Mouse (Mus musculus): ENCODE data around the gene Adgrg5.

The Adgrg5 gene

DNA sequence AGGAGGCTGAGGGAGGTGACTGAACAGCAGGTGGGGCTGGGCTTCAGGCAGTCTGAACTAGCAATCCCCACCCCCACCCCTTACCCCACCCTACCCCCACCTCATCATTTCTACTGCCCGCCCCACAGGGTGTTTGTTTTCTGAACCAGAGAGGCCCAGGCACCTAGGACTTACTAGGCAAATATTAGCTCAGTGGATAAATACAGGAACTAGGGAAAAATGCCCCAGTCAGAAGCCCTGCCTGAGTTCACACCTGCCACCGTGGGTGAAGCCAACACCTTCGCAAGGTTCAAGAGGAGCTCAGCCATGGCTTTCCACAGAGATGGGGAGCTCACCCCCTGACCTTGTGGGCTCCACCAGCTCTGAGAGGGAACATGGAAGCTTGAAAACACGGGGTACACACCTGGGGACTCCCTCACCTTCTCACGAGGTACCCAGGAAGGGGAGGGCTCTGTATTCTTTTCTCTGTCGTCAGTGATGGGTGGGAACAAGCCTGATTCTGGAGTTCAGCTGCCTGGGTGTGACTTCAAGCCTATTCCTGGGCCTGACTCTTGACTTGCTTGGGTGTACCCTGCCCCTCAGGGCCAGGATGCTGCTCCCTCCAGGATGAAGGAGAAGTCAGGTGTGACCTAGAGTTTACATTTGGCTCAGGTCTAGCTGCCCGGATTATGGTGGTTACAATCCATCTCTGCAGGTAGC lies 51.1 kb downstream of the Adgrg5 start, which contains the start of gene Adgrg1:
Adgrg1 (plus strand) TSS at position 285 of the 699 bp plus-strand sequence.
- CTCF ChIA-PET, result interaction anchor here in 3 of 4 experiments (0.5 to 2.2 kb wide), 8 partner anchors 9 to 67 kb away, joined by 3 to 7 read pairs (median 5); partner anchors contain the start of gene Adgrg3 (in 1 of the 3)
- POLR2A ChIA-PET, result interaction anchor here (0.7 to 4.5 kb wide), 8 partner anchors 8 to 167 kb away, joined by 3 to 24 read pairs (median 3); partner anchors contain the start of gene Adgrg5 (in 1 of the 4)

GRCm38 (mm10) chr8:94976651-94977417 lies 53.3 kb downstream of the Adgrg5 start:
- ChIA-PET POLR2A (interaction anchor here (0.5 to 4.5 kb wide), 20 partner anchors 8 to 117 kb away, joined by 3 to 24 read pairs (median 4); partner anchors contain the start of gene Katnb1 (in 1 of the 4)), CTCF (interaction anchor here (0.5 to 3.8 kb wide), 16 partner anchors 8 to 278 kb away, joined by 3 to 21 read pairs (median 4); no protein-coding TSS in a partner anchor)

- POLR2A ChIA-PET, result interaction anchor here in 3 of 4 experiments (0.6 to 4.5 kb wide), 9 partner anchors 8 to 29 kb away, joined by 4 to 24 read pairs (median 7); no protein-coding TSS in a partner anchor
- CTCF ChIA-PET, result interaction anchor here in 3 of 4 experiments (0.6 to 3.8 kb wide), 9 partner anchors 9 to 274 kb away, joined by 3 to 21 read pairs (median 4); no protein-coding TSS in a partner anchor
These were observed 54.6 kb downstream of the Adgrg5 start for GRCm38 (mm10) chr8:94978131-94978530.

GRCm38 (mm10) chr8:94978593-94979319 lies 55.3 kb downstream of the Adgrg5 start:
- CTCF ChIA-PET, result interaction anchor here in 3 of 4 experiments (0.9 to 3.8 kb wide), 5 partner anchors 10 to 29 kb away, joined by 3 to 21 read pairs (median 4); no protein-coding TSS in a partner anchor
- POLR2A ChIA-PET, result interaction anchor here in 2 of 4 experiments (2.1 to 4.5 kb wide), 3 partner anchors 10 to 22 kb away, joined by 5 to 24 read pairs (median 7); no protein-coding TSS in a partner anchor

DNA sequence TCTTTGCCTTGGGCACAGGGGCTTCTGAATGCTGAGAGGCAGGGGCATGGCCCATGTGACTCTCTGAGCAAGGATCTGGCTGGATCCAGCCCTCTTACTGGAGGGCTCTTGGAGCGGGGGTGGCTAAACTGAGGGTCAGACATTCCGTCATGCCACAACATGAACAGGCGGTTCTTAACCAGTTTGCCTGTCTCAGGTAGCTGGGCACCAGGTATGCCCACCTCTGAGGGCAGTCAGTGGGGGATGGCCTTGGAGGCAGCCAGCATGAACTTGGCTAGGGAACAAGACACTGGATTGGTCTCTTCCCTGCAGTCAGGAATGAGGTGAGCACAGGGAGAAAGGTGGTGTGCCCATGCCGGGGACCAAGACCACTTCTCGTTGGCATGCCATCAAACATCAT lies 56.7 kb downstream of the Adgrg5 start:
- ChIA-PET POLR2A (no interaction called here), CTCF (interaction anchor here in 2 of 4 experiments (0.5 to 0.7 kb wide), 3 partner anchors 20 to 488 kb away, joined by 3 to 7 read pairs (median 3); no protein-coding TSS in a partner anchor)

GRCm38 (mm10) chr8:94980976-94981375 lies 57.5 kb downstream of the Adgrg5 start:
- CTCF ChIA-PET, result interaction anchor here (0.5 to 1.9 kb wide), 7 partner anchors 19 to 489 kb away, joined by 3 to 8 read pairs (median 4); no protein-coding TSS in a partner anchor
- POLR2A ChIA-PET, result interaction anchor here in 1 of 4 experiments (0.9 kb wide), 1 partner anchor 20 kb away, joined by 3 read pairs; no protein-coding TSS in a partner anchor

DNA sequence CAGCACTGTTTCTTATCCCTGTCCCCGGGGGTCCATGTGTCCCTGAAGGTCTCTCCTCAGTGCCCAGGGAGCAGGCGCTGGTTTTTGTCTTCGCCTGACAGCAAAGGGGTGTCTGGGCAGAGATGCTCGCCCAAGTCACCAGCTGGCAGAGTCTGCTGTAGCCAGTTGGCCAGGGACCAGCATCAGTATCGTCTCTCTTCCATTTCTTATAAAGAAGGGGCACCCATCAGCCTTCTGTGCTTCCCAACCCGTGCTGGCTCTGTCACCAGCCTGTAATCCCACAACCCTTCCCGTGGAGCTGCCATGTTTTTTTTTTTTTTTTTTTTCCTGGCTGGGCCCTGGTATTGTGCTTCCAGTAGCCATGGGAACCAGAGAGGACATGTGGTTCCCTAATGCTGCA lies 58.4 kb downstream of the Adgrg5 start:
- CTCF ChIA-PET, result interaction anchor here in 3 of 4 experiments (0.9 to 1.9 kb wide), 4 partner anchors 19 to 32 kb away, joined by 3 to 8 read pairs (median 4); no protein-coding TSS in a partner anchor

GRCm38 (mm10) chr8:94983146-94983545 lies 59.7 kb downstream of the Adgrg5 start:
- ChIA-PET CTCF (interaction anchor here in 2 of 4 experiments (0.6 to 1.0 kb wide), 3 partner anchors 28 to 33 kb away, joined by 3 to 4 read pairs (median 3); no protein-coding TSS in a partner anchor), POLR2A (interaction anchor here in 1 of 4 experiments (0.7 to 0.8 kb wide), 2 partner anchors 9 to 16 kb away, joined by 4 to 6 read pairs; partner anchors contain the start of gene Adgrg1)

More for the DNA sequence above, 58.4 kb downstream of the Adgrg5 start:
- POLR2A ChIA-PET, result interaction anchor here in 1 of 4 experiments (0.9 kb wide), 1 partner anchor 19 kb away, joined by 3 read pairs; no protein-coding TSS in a partner anchor

- POLR2A ChIA-PET, result interaction anchor here in 3 of 4 experiments (0.7 to 1.3 kb wide), 4 partner anchors 9 to 14 kb away, joined by 3 to 4 read pairs (median 4); partner anchors contain the start of gene Adgrg1 (in 1 of the 3)
These were observed 60.5 kb downstream of the Adgrg5 start for GRCm38 (mm10) chr8:94983881-94984516.

GRCm38 (mm10) chr8:94985023-94985422 lies 61.5 kb downstream of the Adgrg5 start:
- POLR2A ChIA-PET, result interaction anchor here in 2 of 4 experiments (1.3 to 1.8 kb wide), 2 partner anchors 8 to 13 kb away, joined by 4 to 7 read pairs; no protein-coding TSS in a partner anchor
- CTCF ChIA-PET, result interaction anchor here in 2 of 4 experiments (0.6 to 3.4 kb wide), 5 partner anchors 17 to 250 kb away, joined by 3 to 10 read pairs (median 4); no protein-coding TSS in a partner anchor

More at GRCm38 (mm10) chr8:94983881-94984516, 60.5 kb downstream of the Adgrg5 start:
- CTCF ChIA-PET, result interaction anchor here in 3 of 4 experiments (0.5 to 3.4 kb wide), 5 partner anchors 9 to 1139 kb away, joined by 3 to 10 read pairs (median 4); partner anchors contain the start of gene Adgrg1 (in 1 of the 3)

DNA sequence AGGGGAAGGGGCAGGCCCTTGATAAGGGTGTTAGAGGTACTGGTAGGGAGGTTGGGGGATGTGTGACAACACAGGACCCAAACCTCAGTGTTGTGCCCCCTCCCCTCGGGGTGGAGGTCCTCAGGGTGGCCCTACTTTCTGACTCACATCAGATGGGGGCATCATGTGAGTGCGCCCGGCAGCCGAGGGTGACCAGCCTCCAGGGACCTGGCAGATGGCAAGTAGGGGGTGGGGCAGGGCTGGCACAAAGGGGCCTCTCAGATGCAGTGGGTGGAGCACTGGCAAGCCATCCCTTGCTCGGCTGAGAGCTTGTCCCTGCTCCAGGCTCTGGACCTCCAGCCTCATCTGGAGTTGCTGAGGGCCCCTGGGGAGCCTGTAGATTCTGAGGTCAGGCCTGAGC lies 63.2 kb downstream of the Adgrg5 start:
- ChIA-PET CTCF (interaction anchor here in 3 of 4 experiments (0.7 to 3.4 kb wide), 3 partner anchors 9 to 37 kb away, joined by 3 to 10 read pairs (median 4); no protein-coding TSS in a partner anchor), POLR2A (interaction anchor here in 2 of 4 experiments (1.0 to 1.8 kb wide), 4 partner anchors 10 to 35 kb away, joined by 3 to 7 read pairs (median 4); no protein-coding TSS in a partner anchor)

GRCm38 (mm10) chr8:94987553-94987952 lies 64.1 kb downstream of the Adgrg5 start:
- ChIA-PET CTCF (interaction anchor here in 2 of 4 experiments (0.6 to 1.2 kb wide), 3 partner anchors 10 to 435 kb away, joined by 3 to 4 read pairs (median 3); no protein-coding TSS in a partner anchor), POLR2A (interaction anchor here in 2 of 4 experiments (0.6 to 1.0 kb wide), 2 partner anchors 13 to 33 kb away, joined by 3 to 7 read pairs; no protein-coding TSS in a partner anchor)

DNA sequence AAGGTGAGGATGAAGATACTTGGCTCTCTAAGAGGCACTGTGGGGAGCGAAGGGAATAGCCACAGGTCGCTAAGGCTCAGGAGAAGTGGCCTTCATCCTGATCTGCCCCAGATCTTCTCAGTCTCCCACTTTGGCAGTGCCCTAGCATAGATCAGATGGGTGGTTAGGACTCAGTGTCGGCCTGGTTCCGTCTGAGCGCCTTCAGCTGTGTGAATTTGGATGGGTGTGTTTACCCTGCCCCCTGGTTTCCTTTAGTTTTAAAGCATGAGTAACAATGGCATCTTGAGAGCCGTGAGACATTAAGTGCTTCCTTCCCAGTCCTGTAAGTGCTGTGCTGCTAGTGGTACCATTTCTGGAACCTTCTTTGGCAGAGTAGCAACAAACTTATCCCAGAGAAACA lies 65.1 kb downstream of the Adgrg5 start:
- CTCF ChIA-PET, result no interaction called here

DNA sequence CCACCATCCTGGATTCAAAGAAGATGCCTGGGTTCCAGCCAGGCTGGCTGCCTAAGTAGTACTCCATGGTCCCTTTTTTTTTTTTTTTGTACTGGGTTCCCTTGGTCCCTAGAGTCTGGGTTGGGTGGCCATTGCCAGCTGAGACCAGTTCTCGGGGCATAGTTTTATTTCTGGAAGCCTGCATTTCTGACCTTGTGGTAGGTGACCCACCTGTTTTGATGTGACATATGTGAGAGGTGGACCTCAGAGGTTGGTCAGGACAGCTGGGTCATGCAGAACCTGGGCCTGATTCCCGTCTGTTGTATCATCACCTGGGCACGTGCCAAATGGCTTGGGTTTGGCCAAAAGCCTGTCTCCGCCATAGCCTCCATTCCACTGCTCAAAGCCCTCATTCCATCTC lies 66.2 kb downstream of the Adgrg5 start:
- ChIA-PET POLR2A (no interaction called here), CTCF (interaction anchor here in 1 of 4 experiments (1.7 kb wide), 1 partner anchor 11 kb away, joined by 7 read pairs; no protein-coding TSS in a partner anchor)

More for the DNA sequence above, 65.1 kb downstream of the Adgrg5 start:
- POLR2A ChIA-PET, result no interaction called here

DNA sequence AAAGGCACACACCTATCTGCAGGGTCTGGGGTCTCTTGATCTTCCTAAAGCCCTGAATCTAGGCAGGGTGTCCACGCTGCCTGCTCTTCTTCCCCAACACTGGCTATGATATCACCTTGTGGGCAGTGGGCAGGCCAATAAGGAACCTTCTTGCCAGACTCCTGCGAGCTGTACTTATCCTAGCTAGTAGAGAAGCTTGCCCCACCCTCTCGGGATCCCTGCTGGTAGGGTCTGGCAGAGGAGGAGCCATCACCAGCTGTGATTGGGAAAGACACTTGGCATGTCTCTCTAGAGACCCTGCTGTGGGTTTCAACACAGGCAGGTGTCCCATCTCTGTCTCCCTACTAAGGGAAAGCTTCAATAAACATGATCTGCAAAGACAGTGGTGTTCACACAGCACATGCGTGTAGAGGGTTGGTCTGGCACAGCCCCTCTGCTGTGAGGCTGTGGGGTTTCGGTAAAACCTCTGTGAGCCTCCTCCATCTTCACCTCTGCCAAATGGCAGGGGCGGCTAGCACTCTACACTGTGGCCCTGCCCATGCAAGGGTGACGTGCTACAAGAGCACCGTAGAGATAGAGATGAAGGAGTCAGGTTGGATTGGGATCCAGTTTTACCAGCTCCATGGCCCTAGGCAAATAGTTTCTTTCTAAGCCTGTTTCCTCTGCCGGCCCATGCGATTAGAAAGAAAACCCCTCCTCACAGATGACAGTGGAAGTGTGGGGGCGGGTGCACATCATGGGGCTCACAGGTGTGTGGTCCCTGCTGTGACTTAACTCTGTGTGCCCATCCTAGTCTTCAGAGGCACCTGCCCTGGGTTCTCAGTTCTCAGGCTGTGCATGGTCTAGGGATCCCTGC lies 67.3 kb downstream of the Adgrg5 start:
- POLR2A ChIA-PET, result interaction anchor here in 3 of 4 experiments (0.6 to 1.7 kb wide), 6 partner anchors 10 to 341 kb away, joined by 3 to 8 read pairs (median 3); partner anchors contain the start of genes Usb1 (in 1 of the 3) and Zfp319 (in 1 of the 3)

More for the DNA sequence above, 67.3 kb downstream of the Adgrg5 start:
- CTCF ChIA-PET, result interaction anchor here (0.6 to 1.8 kb wide), 8 partner anchors 10 to 573 kb away, joined by 3 to 8 read pairs (median 4); no protein-coding TSS in a partner anchor

Data from embryonic stem cell, embryonic (primary cell).